Mouse (Mus musculus): Measurements from ENCODE around the gene Top1. TPM values are rescaled to one million over a fixed set of nuclear protein-coding genes. Genes with fewer than 3 reads are reported as not detected.

The Top1 gene
- polyA plus RNA-seq (2012; rRNA removed) = 21.2 and 33.1 TPM in 2 replicates

DNA sequence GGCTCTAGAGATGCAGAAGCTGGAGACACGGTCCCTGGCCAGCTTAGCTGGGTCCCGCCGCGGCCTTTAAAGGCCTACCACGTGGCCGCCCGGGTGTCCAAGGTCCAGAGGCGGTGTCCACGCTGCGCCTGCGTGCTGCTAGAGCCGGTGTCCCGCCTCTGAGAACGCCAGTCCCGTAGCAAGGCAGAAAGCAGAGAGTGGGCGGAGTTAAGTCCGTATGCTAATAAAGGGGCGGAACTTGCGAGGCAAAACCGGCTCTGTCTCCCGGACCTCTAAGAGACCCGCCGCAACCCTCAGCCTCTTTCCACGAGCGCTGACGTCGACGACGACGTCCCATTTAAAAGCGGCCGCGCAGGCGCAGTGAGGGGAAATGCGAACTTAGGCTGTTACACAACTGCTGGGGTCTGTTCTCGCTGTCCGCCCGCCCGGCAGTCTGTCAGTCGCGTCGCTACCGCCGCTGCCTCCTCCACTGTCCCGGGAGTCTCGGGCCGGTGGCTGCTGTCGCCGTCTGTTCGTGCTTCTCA, at the start of gene Top1:
Top1 (plus strand) TSS at position 275 of the 524 bp plus-strand sequence.

DNA sequence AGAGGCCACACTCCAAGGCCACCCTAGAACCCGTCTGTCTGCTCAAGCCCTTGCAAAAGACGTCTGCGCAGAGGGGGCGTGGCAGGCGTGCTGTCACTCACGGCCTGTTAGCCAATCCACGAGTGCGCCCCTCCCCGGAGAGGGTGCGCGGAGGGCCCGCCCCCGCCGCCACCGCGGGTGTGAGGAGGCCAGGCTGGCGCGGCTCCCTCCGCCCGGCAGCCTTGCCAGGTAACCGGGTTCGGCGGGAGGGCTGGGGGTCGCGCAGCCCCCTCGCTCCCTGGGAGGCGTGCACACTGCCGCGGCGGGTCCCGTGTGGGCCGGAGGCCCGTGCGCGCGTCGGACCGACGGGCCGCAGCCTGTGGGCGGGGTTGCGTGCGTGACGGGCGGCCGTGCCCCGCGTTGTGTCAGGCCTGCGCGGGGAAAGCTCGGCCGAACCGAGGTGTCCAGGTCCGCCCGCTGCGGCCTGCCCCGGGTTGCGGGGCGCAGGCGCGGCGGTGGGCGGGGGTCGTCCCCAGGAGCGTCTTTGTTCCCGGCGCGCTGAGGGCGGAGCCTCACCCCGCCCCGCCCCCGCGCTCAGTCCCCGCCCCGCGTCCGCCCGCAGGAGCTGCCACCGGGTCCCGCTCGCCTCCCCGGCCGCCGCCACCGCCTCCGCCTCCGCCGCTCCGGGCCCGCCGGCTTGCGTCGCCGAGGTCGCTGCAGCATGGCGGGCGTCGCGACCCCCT, 85.6 kb downstream of the Top1 start, which contains the start of gene Plcg1:
Plcg1 (plus strand) TSS at position 184 of the 722 bp plus-strand sequence.

Other genes with a start within 250 kb of the Top1 start
- gene Plcg1, start 85.4 kb downstream of the Top1 start, polyA plus RNA-seq (2012; rRNA removed) = 122 and 158 TPM in 2 replicates
- 13.7 and 16.5 TPM in 2 replicates for gene Zhx3, start 227.1 kb downstream of the Top1 start, polyA plus RNA-seq (2012; rRNA removed)
- 11.5 and 14.5 TPM in 2 replicates for gene Lpin3, start 234.8 kb downstream of the Top1 start, polyA plus RNA-seq (2012; rRNA removed)